In the genomic region with DNA sequence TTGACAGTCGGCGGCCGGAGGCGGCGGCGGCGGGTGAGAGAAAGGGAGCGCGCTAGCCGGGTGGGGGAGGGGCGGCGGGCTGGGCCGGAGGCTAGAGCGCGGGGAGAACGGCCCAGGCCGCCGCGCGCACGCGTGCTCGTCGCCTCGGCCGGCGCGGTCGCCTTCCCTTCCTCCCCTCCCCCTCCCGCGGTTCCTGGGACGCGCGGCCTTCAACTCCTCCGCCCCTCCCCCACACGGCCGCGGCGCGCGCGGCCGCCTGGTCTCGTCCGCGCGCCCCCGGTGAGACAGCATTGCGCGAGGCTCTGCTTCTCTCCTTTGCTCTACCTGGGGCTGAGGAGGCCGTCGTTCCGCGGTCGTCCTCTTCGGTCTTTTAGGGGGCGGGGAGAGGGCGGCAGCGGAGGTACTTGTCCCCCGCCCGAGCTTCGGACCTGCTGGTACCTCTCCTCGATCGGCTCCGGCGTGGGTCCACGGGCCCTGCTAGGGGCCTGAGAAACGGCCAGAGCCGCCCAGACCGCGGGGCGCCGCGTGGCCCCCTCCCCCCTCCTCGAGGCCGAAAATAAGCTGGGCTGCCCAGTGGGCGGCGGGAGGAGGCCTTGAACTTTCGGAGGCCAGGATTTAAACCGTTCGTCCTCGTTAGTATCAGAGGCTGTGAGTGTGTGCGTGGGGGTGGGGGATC, we compare ENCODE assay signal across 8 mouse cellular contexts. TPM values are rescaled to one million over a fixed set of nuclear protein-coding genes. Genes with fewer than 3 reads are reported as not detected.
DNase-seq lines count a peak whose midpoint lies in the region; ATAC-seq and TF ChIP-seq lines count a peak whose summit lies in the region.

No protein-coding gene starts in this region.

- H3K79me2 ChIP-seq in liver, adult 2 months (ENCODE audit: control insufficient read depth, insufficient read depth, low read length) = peaks cover 27% of the 10 kb centered on the region

- under 1% methylated on average over 47 of the region's 83 CpGs for WGBS in forebrain, embryonic 13.5 days
- WGBS in liver, adult 2 months = under 1% methylated on average over 82 of the region's 83 CpGs
- under 1% methylated on average over 55 of the region's 83 CpGs for WGBS in midbrain, embryonic 16.5 days
- under 1% methylated on average over 34 of the region's 83 CpGs for WGBS in stomach, postnatal 0 days

- DNase-seq in ovary, adult 18-20 months (ENCODE audit: low spot score) = peak; percentile 73
- DNase-seq in ovary, postnatal 10 days (ENCODE audit: low spot score) = no peak
- DNase-seq in induced T-regulatory cell, adult 2 months (ENCODE audit: low read depth) = peak; percentile 92
- DNase-seq in liver, adult 2 months (ENCODE audit: extremely low read depth, low read depth, low spot score) = peak; percentile 53
- DNase-seq in stomach, postnatal 0 days (ENCODE audit: low spot score) = peak; percentile 93

- no peak for TF ChIP-seq CTCF in liver, adult 2 months (IDR thresholded peaks at IDR 0.05; ENCODE audit: low read depth, low read length)
- TF ChIP-seq CTCF in stomach, postnatal 0 days (IDR thresholded peaks at IDR 0.05; ENCODE audit: low read depth) = no peak

- H3K36me3 ChIP-seq in forebrain, embryonic 13.5 days (ENCODE audit: poor library complexity, severe bottlenecking) = peaks cover 17% of the 10 kb centered on the region
- H3K36me3 ChIP-seq in liver, adult 2 months (ENCODE audit: control insufficient read depth, insufficient read depth, low read length) = peaks cover 13% of the 10 kb centered on the region
- H3K36me3 ChIP-seq in midbrain, embryonic 16.5 days (ENCODE audit: control insufficient read depth, insufficient read depth, low read length) = peaks cover 5% of the 10 kb centered on the region; the same call in 1 of the 2 replicates
- H3K36me3 ChIP-seq in stomach, postnatal 0 days (ENCODE audit: control insufficient read depth, insufficient read depth, low read length) = peaks cover 5% of the 10 kb centered on the region

- H3K9ac ChIP-seq in forebrain, embryonic 13.5 days = peak overlapping the region; percentile 97
- H3K9ac ChIP-seq in liver, adult 2 months (ENCODE audit: low read depth, low read length) = peak overlapping the region; percentile 93
- H3K9ac ChIP-seq in midbrain, embryonic 16.5 days (ENCODE audit: low read depth, low read length) = peak overlapping the region; percentile 92
- H3K9ac ChIP-seq in stomach, postnatal 0 days (ENCODE audit: low read length) = peak overlapping the region; percentile 97

- H3K4me3 ChIP-seq in forebrain, embryonic 13.5 days = peak overlapping the region; percentile 100
- peak overlapping the region; percentile 99 for H3K4me3 ChIP-seq in liver, adult 2 months (ENCODE audit: insufficient read depth, low read depth, low read length)
- H3K4me3 ChIP-seq in midbrain, embryonic 16.5 days (ENCODE audit: low read depth, low read length) = peak overlapping the region; percentile 83
- peak overlapping the region; percentile 97 for H3K4me3 ChIP-seq in stomach, postnatal 0 days (ENCODE audit: low read depth, low read length)

- TF ChIP-seq EP300 in stomach, postnatal 0 days (optimal IDR thresholded peaks at IDR 0.05) = no peak

- TF ChIP-seq POLR2A in liver, adult 2 months (IDR thresholded peaks at IDR 0.05; ENCODE audit: extremely low read depth, insufficient read depth, low read length) = no peak

- H3K27me3 ChIP-seq in forebrain, embryonic 13.5 days = no peaks in the 10 kb centered on the region
- H3K27me3 ChIP-seq in liver, adult 2 months (ENCODE audit: control insufficient read depth, insufficient read depth, low read length) = no peaks in the 10 kb centered on the region
- no peaks in the 10 kb centered on the region for H3K27me3 ChIP-seq in midbrain, embryonic 16.5 days (ENCODE audit: control insufficient read depth, insufficient read depth, low read depth, low read length)
- H3K27me3 ChIP-seq in stomach, postnatal 0 days (ENCODE audit: control insufficient read depth, insufficient read depth, low read length) = no peaks in the 10 kb centered on the region

- peaks cover 37% of the 10 kb centered on the region for H3K4me1 ChIP-seq in forebrain, embryonic 13.5 days
- peaks cover 11% of the 10 kb centered on the region; the same call in 1 of the 2 replicates for H3K4me1 ChIP-seq in liver, adult 2 months (ENCODE audit: control insufficient read depth, insufficient read depth, low read length)
- peaks cover 28% of the 10 kb centered on the region for H3K4me1 ChIP-seq in midbrain, embryonic 16.5 days (ENCODE audit: control insufficient read depth, insufficient read depth, low read length)
- peaks cover 3% of the 10 kb centered on the region; the same call in 1 of the 2 replicates for H3K4me1 ChIP-seq in stomach, postnatal 0 days (replicated peaks; ENCODE audit: control insufficient read depth, insufficient read depth)

- 0 out of 2 replicates have a peak, but pooled peaks have one; percentile 4 for ATAC-seq in cerebellum, adult (ENCODE audit: insufficient number of reproducible peaks, low FRiP score, low TSS enrichment)
- peak; percentile 56 for ATAC-seq in forebrain, embryonic 13.5 days
- peak; percentile 73 for ATAC-seq in midbrain, embryonic 16.5 days
- peak; percentile 66 for ATAC-seq in stomach, postnatal 0 days (ENCODE audit: low FRiP score, low TSS enrichment)

- H3K27ac ChIP-seq in forebrain, embryonic 13.5 days = peak overlapping the region; percentile 97
- peak overlapping the region; percentile 82 for H3K27ac ChIP-seq in liver, adult 2 months (replicated peaks; ENCODE audit: insufficient read depth, low read depth, low read length)
- H3K27ac ChIP-seq in midbrain, embryonic 16.5 days (ENCODE audit: low read length) = peak overlapping the region; percentile 98
- H3K27ac ChIP-seq in stomach, postnatal 0 days (replicated peaks) = peak overlapping the region; percentile 98

- H3K9me3 ChIP-seq in forebrain, embryonic 13.5 days (replicated peaks) = no peaks in the 10 kb centered on the region
- no peaks in the 10 kb centered on the region for H3K9me3 ChIP-seq in midbrain, embryonic 16.5 days (replicated peaks; ENCODE audit: control insufficient read depth, low read length, poor library complexity, severe bottlenecking)
- no peaks in the 10 kb centered on the region for H3K9me3 ChIP-seq in stomach, postnatal 0 days (ENCODE audit: control insufficient read depth, low read length)

- H3K4me2 ChIP-seq in forebrain, embryonic 13.5 days = peak overlapping the region; percentile 94
- H3K4me2 ChIP-seq in midbrain, embryonic 16.5 days (ENCODE audit: low read length) = peak overlapping the region; percentile 75
- H3K4me2 ChIP-seq in stomach, postnatal 0 days (replicated peaks; ENCODE audit: low read depth) = peak overlapping the region; percentile 65

RNA-seq across cellular contexts. Expression of a gene that starts 13.2 kb away (rescaled TPM):
- polyA plus RNA-seq in forebrain, embryonic 13.5 days (2015; fragmentation: Nextera tagmentation; extraction: Ambion mirVana) = 605 and 611 TPM in 2 replicates
- total RNA-seq in liver, adult 2 months (2014; rRNA removed) = 33.0 and 46.5 TPM in 2 replicates
- polyA plus RNA-seq in liver, adult 2 months (2012; rRNA removed) = 177 and 316 TPM in 2 replicates
- 467 and 529 TPM in 2 replicates for polyA plus RNA-seq in midbrain, embryonic 16.5 days (2015; fragmentation: Nextera tagmentation; extraction: Ambion mirVana)
- 211 and 215 TPM in 2 replicates for polyA plus RNA-seq in stomach, postnatal 0 days (2015; fragmentation: Nextera tagmentation; extraction: Ambion mirVana)

RNA-seq across cellular contexts. Expression of a gene that starts 17.6 kb away (rescaled TPM):
- 34.3 and 40.1 TPM in 2 replicates for polyA plus RNA-seq in forebrain, embryonic 13.5 days (2015; fragmentation: Nextera tagmentation; extraction: Ambion mirVana)
- 1.5 and 1.8 TPM in 2 replicates for total RNA-seq in liver, adult 2 months (2014; rRNA removed)
- 1.5 and 2.6 TPM in 2 replicates for polyA plus RNA-seq in liver, adult 2 months (2012; rRNA removed)
- 76.8 and 81.3 TPM in 2 replicates for polyA plus RNA-seq in midbrain, embryonic 16.5 days (2015; fragmentation: Nextera tagmentation; extraction: Ambion mirVana)
- 15.9 and 16.4 TPM in 2 replicates for polyA plus RNA-seq in stomach, postnatal 0 days (2015; fragmentation: Nextera tagmentation; extraction: Ambion mirVana)

RNA-seq across cellular contexts. Expression of a gene that starts 25.4 kb away (rescaled TPM):
- polyA plus RNA-seq in forebrain, embryonic 13.5 days (2015; fragmentation: Nextera tagmentation; extraction: Ambion mirVana) = 1,249 and 1,327 TPM in 2 replicates
- 153 and 187 TPM in 2 replicates for total RNA-seq in liver, adult 2 months (2014; rRNA removed)
- polyA plus RNA-seq in liver, adult 2 months (2012; rRNA removed) = 276 and 336 TPM in 2 replicates
- polyA plus RNA-seq in midbrain, embryonic 16.5 days (2015; fragmentation: Nextera tagmentation; extraction: Ambion mirVana) = 1,162 and 1,206 TPM in 2 replicates
- polyA plus RNA-seq in stomach, postnatal 0 days (2015; fragmentation: Nextera tagmentation; extraction: Ambion mirVana) = 881 and 1,013 TPM in 2 replicates

RNA-seq across cellular contexts. Expression of a gene that starts 32.1 kb away (rescaled TPM):
- 165 and 176 TPM in 2 replicates for polyA plus RNA-seq in forebrain, embryonic 13.5 days (2015; fragmentation: Nextera tagmentation; extraction: Ambion mirVana)
- 11.1 and 12.6 TPM in 2 replicates for total RNA-seq in liver, adult 2 months (2014; rRNA removed)
- 13.8 and 14.2 TPM in 2 replicates for polyA plus RNA-seq in liver, adult 2 months (2012; rRNA removed)
- polyA plus RNA-seq in midbrain, embryonic 16.5 days (2015; fragmentation: Nextera tagmentation; extraction: Ambion mirVana) = 205 and 220 TPM in 2 replicates
- 24.2 and 27.3 TPM in 2 replicates for polyA plus RNA-seq in stomach, postnatal 0 days (2015; fragmentation: Nextera tagmentation; extraction: Ambion mirVana)

RNA-seq across cellular contexts. Expression of a gene that starts 32.4 kb away (rescaled TPM):
- not detected in 2 replicates for polyA plus RNA-seq in forebrain, embryonic 13.5 days (2015; fragmentation: Nextera tagmentation; extraction: Ambion mirVana)
- not detected in 2 replicates for total RNA-seq in liver, adult 2 months (2014; rRNA removed)
- not detected in 2 replicates for polyA plus RNA-seq in liver, adult 2 months (2012; rRNA removed)
- 0.18 TPM in 1 of 2 replicates, not detected in the other for polyA plus RNA-seq in midbrain, embryonic 16.5 days (2015; fragmentation: Nextera tagmentation; extraction: Ambion mirVana)
- 0.11 TPM in 1 of 2 replicates, not detected in the other for polyA plus RNA-seq in stomach, postnatal 0 days (2015; fragmentation: Nextera tagmentation; extraction: Ambion mirVana)

Comparison
In these comparisons a context has a peak if more than half of its experiments do, and no peak if none do; other contexts are left out.
1. ATAC-seq: peak in every context shown above with its lines; median percentile 73 in midbrain, embryonic 16.5 days; 66 in stomach, postnatal 0 days; 56 in forebrain, embryonic 13.5 days; 4 in cerebellum, adult.